14 mouse cellular contexts compared by ENCODE assay signal in the genomic region with DNA sequence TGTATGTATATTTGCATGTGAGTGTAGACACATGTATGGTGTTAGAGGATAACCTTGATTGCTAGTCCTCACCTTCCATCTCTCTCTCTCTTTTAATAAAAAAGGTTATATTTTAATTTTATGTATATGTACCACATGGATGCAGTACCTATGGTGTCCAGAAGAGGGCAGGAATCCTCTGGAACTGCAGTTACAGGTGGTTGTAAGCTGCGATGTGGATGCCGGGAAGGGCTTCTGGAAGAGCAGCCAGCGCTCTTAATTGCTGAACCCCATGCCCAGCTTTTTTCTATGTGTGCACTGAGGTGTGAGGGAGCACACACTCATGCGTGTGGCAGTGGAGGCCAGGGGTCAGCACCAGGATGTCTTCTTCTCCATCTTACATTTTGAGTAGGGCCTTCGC. TPM values are rescaled to one million over a fixed set of nuclear protein-coding genes. Genes with fewer than 3 reads are reported as not detected.
A peak's percentile ranks its signal among the peaks of the same experiment; 100 is the strongest.
DNase-seq lines count a peak whose midpoint lies in the region; ATAC-seq and TF ChIP-seq lines count a peak whose summit lies in the region.
"Had no signal": no experiment of that assay in that cellular context is flagged by ENCODE, and none has a peak within 500 bp of the region (broad histone marks: within the 10 kb centered on the region; RNA-seq: fewer than 3 reads in every experiment).

No protein-coding gene starts in this region.

- no peak for TF ChIP-seq EP300 in heart, adult 2 months (IDR thresholded peaks at IDR 0.05; ENCODE audit: insufficient read depth, low read depth, low read length)
- no peak for TF ChIP-seq EP300 in lung, postnatal 0 days (IDR thresholded peaks at IDR 0.05)
- TF ChIP-seq EP300 in MEL (IDR thresholded peaks at IDR 0.05; ENCODE audit: low read depth in 1 of 2, low read length in 2 of 2): no peak

- no peaks in the 10 kb centered on the region for H3K27me3 ChIP-seq in heart, adult 2 months (ENCODE audit: control insufficient read depth, insufficient read depth, low read length)
- no peaks in the 10 kb centered on the region for H3K27me3 ChIP-seq in lung, postnatal 0 days (replicated peaks; ENCODE audit: insufficient read depth, low read length)
- no peaks in the 10 kb centered on the region for H3K27me3 ChIP-seq in MEL (ENCODE audit: control insufficient read depth in 1 of 2, insufficient read depth in 2 of 2, low read length in 2 of 2)
- H3K27me3 ChIP-seq: embryonic facial prominence, embryonic 13.5 days had no signal

- H3K4me2 ChIP-seq in lung, postnatal 0 days (replicated peaks; ENCODE audit: low read depth, low read length): no peak overlapping the region
- H3K4me2 ChIP-seq: embryonic facial prominence, embryonic 13.5 days had no signal

- H3K9me3 ChIP-seq in lung, postnatal 0 days (ENCODE audit: low read length): no peaks in the 10 kb centered on the region
- no peaks in the 10 kb centered on the region for H3K9me3 ChIP-seq in MEL (replicated peaks; ENCODE audit: insufficient read depth, low read length)

- peaks cover 6% of the 10 kb centered on the region for H3K4me1 ChIP-seq in heart, adult 2 months (ENCODE audit: control insufficient read depth, insufficient read depth, low read length)
- H3K4me1 ChIP-seq in lung, postnatal 0 days (ENCODE audit: insufficient read depth, low read depth, low read length): no peaks in the 10 kb centered on the region
- peaks cover 0 to 7% of the 10 kb centered on the region in 2 experiments; a peak in 2 of 4 replicates for H3K4me1 ChIP-seq in MEL (ENCODE audit: control insufficient read depth in 1 of 2, insufficient read depth in 2 of 2, low read length in 2 of 2)
- H3K4me1 ChIP-seq in olfactory bulb, adult 2 months (ENCODE audit: control insufficient read depth, insufficient read depth, low read length): no peaks in the 10 kb centered on the region
- H3K4me1 ChIP-seq: embryonic facial prominence, embryonic 13.5 days had no signal

- H3K9ac ChIP-seq in heart, adult 2 months (ENCODE audit: low read depth, low read length): no peak overlapping the region
- H3K9ac ChIP-seq in lung, postnatal 0 days (replicated peaks; ENCODE audit: low read depth): no peak overlapping the region
- no peak overlapping the region for H3K9ac ChIP-seq in MEL (ENCODE audit: control insufficient read depth, low read depth, low read length, poor library complexity, severe bottlenecking)
- H3K9ac ChIP-seq: embryonic facial prominence, embryonic 13.5 days had no signal

- no peaks in the 10 kb centered on the region for H3K36me3 ChIP-seq in heart, adult 2 months (ENCODE audit: control insufficient read depth, insufficient read depth, low read length)
- no peaks in the 10 kb centered on the region for H3K36me3 ChIP-seq in lung, postnatal 0 days (ENCODE audit: insufficient read depth, low read length)
- H3K36me3 ChIP-seq in MEL (ENCODE audit: control insufficient read depth in 1 of 2, insufficient read depth in 2 of 2, low read length in 2 of 2): peaks cover 0 to 3% of the 10 kb centered on the region in 2 experiments; a peak in 1 of 4 replicates
- H3K36me3 ChIP-seq: embryonic facial prominence, embryonic 13.5 days had no signal

- H3K27ac ChIP-seq in heart, adult 2 months: no peak overlapping the region
- H3K27ac ChIP-seq in lung, postnatal 0 days (ENCODE audit: low read length): no peak overlapping the region
- H3K27ac ChIP-seq in MEL (ENCODE audit: control insufficient read depth, low read depth, low read length): no peak overlapping the region
- H3K27ac ChIP-seq in olfactory bulb, adult 2 months (ENCODE audit: insufficient read depth, low read depth, low read length): no peak overlapping the region
- H3K27ac ChIP-seq: embryonic facial prominence, embryonic 13.5 days had no signal

- TF ChIP-seq CTCF in heart, adult 2 months (IDR thresholded peaks at IDR 0.05): peak; percentile 58
- TF ChIP-seq CTCF in lung, postnatal 0 days (IDR thresholded peaks at IDR 0.05): peak; percentile 58
- peak; percentile 39 to 63 (median 50) for TF ChIP-seq CTCF in MEL (IDR thresholded peaks at IDR 0.05 in 2 of 3, conservative IDR thresholded peaks at IDR 0.05 in 1 of 3; ENCODE audit: control insufficient read depth in 1 of 3, insufficient read depth in 1 of 3, low read depth in 2 of 3, low read length in 3 of 3, poor library complexity in 1 of 3, severe bottlenecking in 1 of 3)
- TF ChIP-seq CTCF in olfactory bulb, adult 2 months (IDR thresholded peaks at IDR 0.05; ENCODE audit: insufficient read depth, low read depth, low read length): 0 out of 2 replicates have a peak, but pooled peaks have one; percentile 16

- TF ChIP-seq POLR2A in heart, adult 2 months (IDR thresholded peaks at IDR 0.05; ENCODE audit: insufficient read depth, low read depth, low read length): no peak
- TF ChIP-seq POLR2A in MEL (IDR thresholded peaks at IDR 0.05; ENCODE audit: control insufficient read depth in 1 of 2, insufficient read depth in 1 of 2, low read depth in 1 of 2, low read length in 2 of 2, poor library complexity in 1 of 2): no peak
- TF ChIP-seq POLR2A in olfactory bulb, adult 2 months (IDR thresholded peaks at IDR 0.05; ENCODE audit: insufficient read depth, low read depth, low read length): no peak

- no peak for DNase-seq in heart, adult 2 months
- no peak for DNase-seq in heart, adult 18-20 months
- no peak for DNase-seq in lung, postnatal 0 days (ENCODE audit: low spot score)
- DNase-seq in lung, postnatal 14 days: no peak
- DNase-seq in MEL (ENCODE audit: low read depth, low spot score): peak; percentile 47
- no peak for DNase-seq in embryo, embryonic 10 days (ENCODE audit: low spot score)
- no peak for DNase-seq in frontal cortex, postnatal 36 days (ENCODE audit: low spot score in 2 of 2)
- DNase-seq: adrenal gland, adult 2 months; cerebellum, adult 9-10 months; heart, postnatal 36 days had no signal

- no peak overlapping the region for H3K4me3 ChIP-seq in heart, adult 2 months
- no peak overlapping the region for H3K4me3 ChIP-seq in lung, postnatal 0 days (ENCODE audit: low read depth, low read length)
- no peak overlapping the region for H3K4me3 ChIP-seq in MEL (ENCODE audit: control insufficient read depth in 1 of 2, insufficient read depth in 1 of 2, low read depth in 2 of 2, low read length in 2 of 2)
- H3K4me3 ChIP-seq in olfactory bulb, adult 2 months (ENCODE audit: insufficient read depth, low read depth, low read length): no peak overlapping the region
- H3K4me3 ChIP-seq: embryonic facial prominence, embryonic 13.5 days; myocyte had no signal

- H3K79me2 ChIP-seq in heart, adult 2 months (replicated peaks; ENCODE audit: control insufficient read depth, insufficient read depth, low read length): no peaks in the 10 kb centered on the region
- H3K79me2 ChIP-seq in MEL (ENCODE audit: control insufficient read depth, insufficient read depth, low read length, poor library complexity): no peaks in the 10 kb centered on the region

- intact Hi-C loops in heart, adult 2 months (cut with DNase I): no loop called here

- ATAC-seq in lung, postnatal 0 days: no peak
- ATAC-seq: forebrain, embryonic 14.5 days had no signal

- 97% methylated on average over 5 of the region's 5 CpGs for WGBS in heart, adult 2 months
- 89% methylated on average over 5 of the region's 5 CpGs for WGBS in lung, postnatal 0 days
- 91% methylated on average over 5 of the region's 5 CpGs for WGBS in olfactory bulb, adult 2 months

- TF ChIP-seq RAD21 in MEL (IDR thresholded peaks at IDR 0.05; ENCODE audit: low read depth, low read length): peak; percentile 30

TF ChIP-seq in MEL, 35 proteins besides CTCF, POLR2A, EP300 and RAD21 (continues in another document):
- TF ChIP-seq SMC3 (IDR thresholded peaks at IDR 0.05; ENCODE audit: low read depth, low read length) (peak; percentile 55), ZC3H11A (IDR thresholded peaks at IDR 0.05; ENCODE audit: low read depth, low read length) (0 out of 2 replicates have a peak, but pooled peaks have one; percentile 1)

RNA-seq across cellular contexts. Expression of a gene that starts 5.2 kb away (rescaled TPM):
- 1 to 10 TPM; 1.7 to 1.8 TPM for total RNA-seq in heart, adult 2 months (2021)
- 3.1 and 4.4 TPM in 2 replicates for polyA plus RNA-seq in heart, adult 2 months (2012; rRNA removed)
- total RNA-seq in heart, adult 18-20 months (2021): 1 to 10 TPM; 1.3 to 1.5 TPM
- 2.1 and 2.5 TPM in 2 replicates for polyA plus RNA-seq in lung, postnatal 0 days (2015; fragmentation: Nextera tagmentation; extraction: Ambion mirVana)
- total RNA-seq in MEL (2012; rRNA removed): not detected in 2 replicates
- under 1 TPM in 1 of 2 experiments, not detected in 1; 0.06 TPM for polyA plus RNA-seq in MEL (2012; ENCODE audit: insufficient read depth in 1 of 2, insufficient read length in 2 of 2, low read depth in 1 of 2, low replicate concordance in 2 of 2, missing spikeins in 1 of 2)
- not detected in 2 replicates for polyA plus RNA-seq in olfactory bulb, adult 2 months (2012; ENCODE audit: insufficient read depth, insufficient read length, low replicate concordance, missing spikeins)
- polyA plus RNA-seq: myocyte had no signal

RNA-seq across cellular contexts. Expression of a gene that starts 33.8 kb away (rescaled TPM):
- total RNA-seq in heart, adult 2 months (2021): 10 to 100 TPM; 53.3 to 58.8 TPM
- 29.1 and 40.0 TPM in 2 replicates for polyA plus RNA-seq in heart, adult 2 months (2012; rRNA removed)
- 10 to 100 TPM; 51.0 to 52.9 TPM for total RNA-seq in heart, adult 18-20 months (2021)
- polyA plus RNA-seq in lung, postnatal 0 days (2015; fragmentation: Nextera tagmentation; extraction: Ambion mirVana): 157 and 182 TPM in 2 replicates
- total RNA-seq in MEL (2012; rRNA removed): 110 and 115 TPM in 2 replicates
- polyA plus RNA-seq in MEL (2012; ENCODE audit: insufficient read depth in 1 of 2, insufficient read length in 2 of 2, low read depth in 1 of 2, low replicate concordance in 2 of 2, missing spikeins in 1 of 2): 100 to 1,000 TPM in 1 of 2 experiments, not detected in 1; 246 TPM
- 577 TPM in 1 of 2 replicates, not detected in the other for polyA plus RNA-seq in olfactory bulb, adult 2 months (2012; ENCODE audit: insufficient read depth, insufficient read length, low replicate concordance, missing spikeins)

RNA-seq across cellular contexts. Expression of a gene that starts 35.7 kb away (rescaled TPM):
- 100 to 1,000 TPM; 287 to 299 TPM for total RNA-seq in heart, adult 2 months (2021)
- polyA plus RNA-seq in heart, adult 2 months (2012; rRNA removed): 146 and 164 TPM in 2 replicates
- total RNA-seq in heart, adult 18-20 months (2021): 100 to 1,000 TPM; 326 to 345 TPM
- 700 and 732 TPM in 2 replicates for polyA plus RNA-seq in lung, postnatal 0 days (2015; fragmentation: Nextera tagmentation; extraction: Ambion mirVana)
- 492 and 730 TPM in 2 replicates for total RNA-seq in MEL (2012; rRNA removed)
- 100 to 1,000 TPM in 1 of 2 experiments, not detected in 1; 566 TPM for polyA plus RNA-seq in MEL (2012; ENCODE audit: insufficient read depth in 1 of 2, insufficient read length in 2 of 2, low read depth in 1 of 2, low replicate concordance in 2 of 2, missing spikeins in 1 of 2)
- polyA plus RNA-seq in olfactory bulb, adult 2 months (2012; ENCODE audit: insufficient read depth, insufficient read length, low replicate concordance, missing spikeins): not detected in 2 replicates

RNA-seq across cellular contexts. Expression of a gene that starts 58.8 kb away (rescaled TPM):
- total RNA-seq in heart, adult 2 months (2021): 1 to 10 TPM; 2.5 to 3.3 TPM
- polyA plus RNA-seq in heart, adult 2 months (2012; rRNA removed): 3.4 and 4.3 TPM in 2 replicates
- 1 to 10 TPM; 2.8 TPM for total RNA-seq in heart, adult 18-20 months (2021)
- 11.6 and 16.0 TPM in 2 replicates for polyA plus RNA-seq in lung, postnatal 0 days (2015; fragmentation: Nextera tagmentation; extraction: Ambion mirVana)
- 9.6 and 38.3 TPM in 2 replicates for total RNA-seq in MEL (2012; rRNA removed)
- 10 to 100 TPM in 1 of 2 experiments, not detected in 1; 27.5 TPM for polyA plus RNA-seq in MEL (2012; ENCODE audit: insufficient read depth in 1 of 2, insufficient read length in 2 of 2, low read depth in 1 of 2, low replicate concordance in 2 of 2, missing spikeins in 1 of 2)
- not detected in 2 replicates for polyA plus RNA-seq in olfactory bulb, adult 2 months (2012; ENCODE audit: insufficient read depth, insufficient read length, low replicate concordance, missing spikeins)
